Mouse (Mus musculus) G1E (cell line): ENCODE data around the gene Xylb.

Experiments used
- CTCF ChIP-seq: IDR thresholded peaks from 2 replicates; pipeline ENCODE4 v1.5.1; 2012; ENCODE audit warnings: low read depth, low read length, inconsistent platforms, mixed read lengths
- GATA1 ChIP-seq: IDR thresholded peaks from 2 replicates; pipeline ENCODE4 v1.6.1; 2012; ENCODE audit warnings: borderline replicate concordance, low read length, inconsistent platforms, mixed read lengths
- GATA2 ChIP-seq: IDR thresholded peaks from 2 replicates; pipeline ENCODE4 v1.6.1; 2012; ENCODE audit warnings: low read depth, low read length, inconsistent platforms, borderline replicate concordance
- POLR2AphosphoS5 ChIP-seq: IDR thresholded peaks from 2 replicates; pipeline ENCODE4 v1.6.1; 2012; ENCODE audit warnings: low read depth, low read length, inconsistent platforms; ENCODE audit not compliant: insufficient replicate concordance
- TAL1 ChIP-seq: conservative IDR thresholded peaks from 2 replicates; pipeline ENCODE4 v1.6.1; 2012; ENCODE audit warnings: low read depth, low read length, inconsistent platforms, mixed read lengths

- TF ChIP-seq GATA2 (no peak), GATA1 (no peak), CTCF (no peak), TAL1 (no peak), POLR2AphosphoS5 (no peak)
These were observed 14.5 kb upstream of the Xylb start for GRCm38 (mm10) chr9:119342728-119343127.
